Mouse (Mus musculus) ovary, postnatal 10 days (tissue): ENCODE results near the gene Kcnn1.

Experiments used
- DNase-seq: peaks from one replicate; pipeline ENCODE4 v3.0.0; 2022; ENCODE audit warnings: low spot score

The Kcnn1 gene

DNA sequence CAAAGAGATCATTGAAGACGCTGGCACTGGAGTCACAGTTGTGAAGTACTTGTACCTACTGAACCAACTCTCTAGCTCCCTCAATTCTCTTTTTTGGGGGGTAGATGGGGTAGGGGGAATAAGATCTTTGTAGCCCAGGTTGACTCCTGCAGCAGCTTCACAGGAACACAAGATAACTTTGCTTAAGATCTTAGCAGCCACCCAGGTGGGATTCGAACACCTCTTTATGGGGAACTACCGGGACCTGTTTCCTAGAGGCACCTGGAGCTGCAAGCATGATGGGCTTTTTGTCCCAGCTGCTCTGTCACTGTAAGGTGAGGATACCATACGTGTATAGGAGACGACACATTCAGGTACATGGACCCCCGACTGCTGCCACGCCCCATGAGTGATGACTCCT, 3.5 kb upstream of the Kcnn1 start:
- no peak for DNase-seq

DNA sequence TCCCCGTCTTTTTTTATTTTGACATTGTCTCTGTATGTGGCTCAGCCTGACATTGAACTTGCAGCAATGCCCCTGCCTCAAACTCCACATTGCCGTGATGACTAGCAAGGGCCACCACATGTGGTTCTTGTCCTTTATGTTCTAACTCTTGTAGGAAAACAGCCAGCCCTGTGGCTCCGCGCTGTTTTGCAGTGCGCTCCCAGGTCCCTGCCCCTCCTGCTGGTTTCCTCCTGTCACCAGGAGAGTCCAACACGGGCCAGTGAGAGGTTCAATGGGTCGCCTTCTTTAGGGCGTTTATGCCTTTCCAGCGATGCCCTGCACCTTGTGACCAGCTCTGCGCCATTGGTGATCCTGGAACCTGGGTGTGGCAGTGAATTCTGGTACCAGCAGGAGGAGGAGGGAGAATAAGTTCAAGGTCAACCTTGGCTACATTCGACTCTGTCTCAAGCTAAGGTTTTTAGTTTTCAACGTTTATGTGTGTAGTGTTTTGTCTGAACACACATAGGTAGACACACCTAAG, 3.0 kb upstream of the Kcnn1 start:
- no peak for DNase-seq

DNA sequence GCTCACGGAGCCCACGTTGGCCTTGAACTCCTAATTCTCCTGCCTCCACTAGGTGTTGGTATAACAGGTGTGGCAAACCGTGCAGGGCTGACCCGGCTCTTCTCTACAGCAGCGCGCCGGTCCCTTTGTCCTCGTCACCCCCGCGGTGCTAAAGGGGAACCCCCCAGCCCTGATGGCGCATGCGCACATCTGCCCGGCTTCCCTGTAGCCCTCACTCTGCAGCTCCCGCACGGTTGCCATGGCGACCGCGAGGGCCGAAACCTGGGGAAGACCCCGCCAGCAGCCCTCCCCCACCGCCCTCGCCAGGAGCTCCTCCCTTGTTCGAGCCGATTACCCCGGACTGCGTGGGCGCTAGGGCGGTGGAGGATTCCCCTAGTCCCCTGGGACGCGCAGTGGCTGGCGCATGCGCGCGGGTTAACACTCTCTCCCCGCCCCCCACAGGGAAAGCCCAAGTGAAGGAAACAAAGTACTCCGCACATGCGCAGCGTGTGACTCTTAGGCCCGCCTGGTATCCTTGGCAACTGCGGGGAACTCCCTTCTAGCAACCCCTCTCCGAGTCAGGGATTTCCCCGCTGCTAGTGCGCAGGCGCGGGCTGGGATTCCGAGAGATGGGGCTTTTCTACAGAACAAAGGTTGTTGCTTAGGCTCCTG, 2.4 kb upstream of the Kcnn1 start:
- DNase-seq: peak; percentile 96

DNA sequence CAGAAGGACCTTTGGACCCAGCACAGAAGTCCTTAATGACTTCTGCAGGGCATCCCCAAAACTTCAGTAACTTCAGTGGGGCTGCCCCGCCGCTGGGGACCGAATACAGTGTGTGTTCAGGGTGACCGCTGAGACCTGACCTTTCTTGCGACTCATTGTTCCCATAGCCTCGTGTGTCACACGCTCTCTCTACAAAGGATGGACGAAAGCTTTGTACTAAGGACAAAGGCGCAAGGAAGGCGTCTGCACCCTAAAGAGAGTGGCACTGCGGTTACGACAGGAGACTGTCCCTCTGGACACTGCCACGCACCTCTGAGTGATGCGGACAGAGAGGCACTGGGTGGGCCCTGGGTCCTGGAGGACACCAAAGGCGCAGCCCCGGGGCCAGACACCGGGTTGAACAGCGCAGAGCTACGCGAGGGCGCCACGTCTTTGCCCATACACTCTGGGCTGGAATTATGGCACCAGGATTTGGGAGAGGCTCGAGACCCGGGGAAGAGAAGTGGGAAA, 1.7 kb upstream of the Kcnn1 start:
- no peak for DNase-seq

DNA sequence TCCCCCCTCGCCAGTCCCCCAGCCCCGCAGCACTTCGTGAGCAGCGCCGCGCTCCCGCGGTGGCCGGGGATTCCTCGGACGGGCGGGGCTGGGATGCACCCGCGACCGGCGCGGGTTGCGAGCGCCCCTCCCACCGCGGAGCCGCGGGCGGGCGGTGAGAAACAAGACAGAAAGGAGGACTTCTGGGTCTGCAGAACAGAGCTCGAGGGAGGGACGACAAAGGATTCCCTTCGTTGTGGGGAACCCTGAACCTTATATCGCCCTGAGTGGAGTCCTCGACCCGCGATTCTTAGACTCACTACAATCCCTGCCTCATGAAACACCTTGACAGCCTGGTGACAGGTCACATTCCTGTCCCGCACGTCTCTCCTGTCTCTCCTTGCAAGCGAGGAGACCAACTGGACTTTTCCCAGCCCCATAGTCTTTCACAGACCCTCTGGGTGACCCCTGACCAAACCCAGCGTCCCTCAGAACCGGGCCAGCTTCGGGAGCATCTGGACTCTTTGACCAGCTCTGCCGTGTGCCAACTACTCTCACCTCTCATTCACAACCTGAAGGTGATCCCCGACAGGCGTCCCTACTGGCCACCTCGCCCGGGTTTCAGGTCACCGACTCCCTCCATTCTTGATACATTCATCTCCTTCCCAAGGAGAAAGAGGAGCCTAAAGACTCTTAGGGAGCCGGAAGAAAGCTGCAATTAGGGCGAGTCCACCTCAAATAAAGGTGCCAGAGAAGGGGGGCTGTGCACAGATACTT, 1.1 kb upstream of the Kcnn1 start:
- no peak for DNase-seq

DNA sequence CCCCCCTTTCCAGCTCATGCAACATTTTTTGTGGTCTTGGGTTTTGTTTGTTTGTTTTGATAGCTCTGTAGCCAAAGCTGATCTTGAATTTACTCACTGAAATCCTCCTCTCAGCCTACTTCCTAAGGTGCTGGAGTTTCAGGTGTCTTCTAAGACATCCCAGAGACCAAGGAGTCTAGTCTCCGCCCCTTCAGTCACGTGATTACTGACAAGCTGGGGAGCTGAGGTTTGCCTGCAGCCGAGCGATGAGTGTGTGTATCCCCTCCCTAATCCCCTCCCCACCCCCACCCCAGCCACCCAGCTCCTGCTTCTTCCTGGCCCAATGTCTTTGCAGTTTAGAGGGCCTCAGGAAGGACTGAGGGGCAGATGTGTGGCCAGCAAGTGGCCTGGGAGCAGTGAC, 5.5 kb downstream of the Kcnn1 start:
- DNase-seq: no peak

DNA sequence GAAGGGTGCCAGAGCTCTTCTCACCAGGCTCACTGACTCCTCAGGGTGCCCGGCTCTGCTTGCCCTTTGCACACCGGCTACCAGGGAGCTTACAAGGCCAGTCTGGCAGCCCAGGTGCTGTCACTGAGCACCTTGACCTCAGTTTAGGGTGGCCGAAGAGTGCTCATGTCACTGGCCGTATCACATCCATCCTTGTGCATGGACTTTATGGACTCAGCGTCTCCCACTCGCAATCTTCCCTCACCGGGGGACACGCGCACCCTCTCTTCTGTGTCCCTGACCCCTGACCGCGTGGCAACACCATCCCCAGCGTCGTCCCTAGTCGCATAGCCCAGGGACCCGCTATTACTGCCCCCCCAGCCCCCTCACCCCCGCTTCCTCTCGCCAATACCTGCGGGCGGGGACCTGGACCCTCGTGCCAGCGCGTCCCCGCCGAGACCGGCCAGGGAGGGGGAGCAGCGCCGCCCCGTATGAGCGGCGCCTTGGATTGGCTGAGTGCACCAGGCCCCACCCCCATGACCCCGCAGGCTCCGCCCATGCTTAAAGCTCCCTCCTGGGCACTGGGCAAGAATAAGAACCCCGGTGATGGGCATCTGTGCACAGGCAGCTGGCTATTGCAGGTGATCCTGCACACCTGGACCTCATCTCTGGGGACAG, 6.4 kb downstream of the Kcnn1 start:
- DNase-seq: no peak

DNA sequence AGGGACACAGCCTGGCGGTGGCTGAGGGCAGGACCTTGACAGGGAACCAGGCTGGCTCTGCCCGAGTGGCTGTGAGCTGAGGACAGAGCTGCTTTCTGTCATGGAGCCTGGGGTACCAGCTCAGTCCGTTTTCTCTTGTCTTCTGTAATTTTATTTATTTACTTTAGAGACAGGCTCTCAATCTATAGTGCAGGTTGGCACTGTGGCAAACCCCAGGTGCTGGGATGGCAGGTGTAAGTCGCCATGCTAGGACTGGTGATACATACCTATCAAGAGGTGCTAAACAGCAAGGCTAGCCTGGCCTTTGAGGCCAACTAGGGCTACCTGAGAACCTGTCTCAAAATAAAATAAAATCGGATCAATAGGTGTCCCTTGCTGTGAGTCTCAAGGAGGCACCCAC, 7.0 kb downstream of the Kcnn1 start:
- DNase-seq: no peak

DNA sequence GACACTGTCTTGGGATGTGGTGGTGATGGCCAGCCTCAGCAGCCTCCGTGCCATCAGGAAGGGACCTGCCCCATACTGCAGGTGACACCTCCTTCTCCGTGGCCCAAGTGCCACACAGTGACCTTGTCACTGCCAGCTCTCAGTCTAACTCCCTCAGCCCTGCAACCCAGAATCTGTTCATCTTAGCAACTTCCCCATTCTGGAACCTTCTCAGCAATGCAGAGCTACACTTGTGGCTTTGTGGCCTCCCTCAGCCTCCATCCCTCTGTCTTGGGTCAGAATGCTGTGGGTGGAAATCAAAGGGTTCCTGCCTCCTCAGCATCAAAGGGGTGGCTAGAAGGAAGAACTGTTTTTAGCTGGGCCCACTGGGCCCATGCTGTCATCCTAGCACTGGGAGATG, 9.2 kb downstream of the Kcnn1 start:
- DNase-seq: no peak

DNA sequence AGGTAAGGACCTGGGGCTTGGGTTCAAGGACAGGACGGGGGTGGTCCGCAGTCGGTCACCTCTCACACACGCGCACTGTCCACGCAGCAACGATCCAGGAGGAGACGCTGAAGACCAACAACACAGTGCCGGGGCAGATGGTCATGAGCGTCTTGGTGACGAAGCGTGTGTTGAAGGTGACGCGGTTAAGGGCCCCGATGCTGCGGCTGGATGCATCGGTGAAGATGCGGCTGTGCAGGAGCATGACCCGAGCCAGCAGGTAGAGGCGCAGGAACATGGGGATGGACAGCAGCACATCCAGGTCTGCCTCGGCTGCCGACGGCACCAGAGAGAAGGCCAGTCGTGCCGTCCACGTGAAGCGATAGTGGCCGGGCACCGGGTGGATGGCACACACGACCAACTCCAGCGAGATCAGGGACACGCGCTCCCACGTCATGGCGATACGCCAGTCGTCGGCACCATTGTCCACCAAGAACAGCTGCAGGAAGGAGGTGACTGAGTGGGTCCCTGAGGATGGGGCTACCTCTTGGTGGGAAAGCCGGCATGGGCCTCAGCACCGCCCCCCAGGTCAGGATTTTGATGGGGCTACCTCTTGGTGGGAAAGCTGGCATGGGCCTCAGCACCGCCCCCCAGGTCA, 10.3 kb downstream of the Kcnn1 start:
- DNase-seq: no peak

DNA sequence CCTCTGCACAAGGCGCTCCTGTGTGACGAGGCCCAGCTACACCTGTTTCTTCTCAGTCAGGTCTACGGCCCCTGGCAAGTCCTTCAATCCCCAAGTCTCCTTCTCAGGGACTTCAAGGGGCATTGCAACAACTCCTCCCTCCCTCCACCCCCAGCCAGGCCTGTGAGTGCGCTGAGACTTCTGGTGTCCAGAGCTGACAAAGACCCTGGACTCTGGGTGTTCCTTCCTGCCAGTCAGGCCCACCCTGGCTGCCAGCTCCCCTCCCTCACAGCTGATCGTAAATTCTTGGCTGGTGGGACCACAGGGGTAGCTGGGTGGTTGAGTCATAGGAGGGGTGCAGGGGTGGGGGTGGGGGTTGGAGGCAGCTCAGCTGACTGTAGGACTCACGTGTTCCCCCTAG, 11.2 kb downstream of the Kcnn1 start:
- DNase-seq: no peak

DNA sequence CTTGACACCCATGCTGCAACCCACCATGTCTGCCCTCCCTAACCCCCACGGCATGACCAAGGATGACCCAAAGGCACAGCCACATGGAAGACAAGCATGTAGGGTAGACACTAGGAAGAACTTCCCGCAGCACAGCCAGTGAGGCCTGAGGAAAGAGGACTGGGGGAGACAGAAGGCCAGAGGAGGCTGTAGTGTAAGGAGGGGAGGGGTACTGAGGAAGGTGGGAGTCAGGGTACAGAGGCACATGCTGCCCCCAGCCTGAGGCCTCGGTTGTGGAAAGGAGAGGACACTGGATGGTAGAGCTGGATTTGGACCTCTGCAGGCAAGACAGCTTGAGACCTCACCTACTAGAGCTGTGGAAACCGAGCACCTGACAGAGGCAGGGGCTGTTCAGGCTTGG, 12.1 kb downstream of the Kcnn1 start:
- no peak for DNase-seq

DNA sequence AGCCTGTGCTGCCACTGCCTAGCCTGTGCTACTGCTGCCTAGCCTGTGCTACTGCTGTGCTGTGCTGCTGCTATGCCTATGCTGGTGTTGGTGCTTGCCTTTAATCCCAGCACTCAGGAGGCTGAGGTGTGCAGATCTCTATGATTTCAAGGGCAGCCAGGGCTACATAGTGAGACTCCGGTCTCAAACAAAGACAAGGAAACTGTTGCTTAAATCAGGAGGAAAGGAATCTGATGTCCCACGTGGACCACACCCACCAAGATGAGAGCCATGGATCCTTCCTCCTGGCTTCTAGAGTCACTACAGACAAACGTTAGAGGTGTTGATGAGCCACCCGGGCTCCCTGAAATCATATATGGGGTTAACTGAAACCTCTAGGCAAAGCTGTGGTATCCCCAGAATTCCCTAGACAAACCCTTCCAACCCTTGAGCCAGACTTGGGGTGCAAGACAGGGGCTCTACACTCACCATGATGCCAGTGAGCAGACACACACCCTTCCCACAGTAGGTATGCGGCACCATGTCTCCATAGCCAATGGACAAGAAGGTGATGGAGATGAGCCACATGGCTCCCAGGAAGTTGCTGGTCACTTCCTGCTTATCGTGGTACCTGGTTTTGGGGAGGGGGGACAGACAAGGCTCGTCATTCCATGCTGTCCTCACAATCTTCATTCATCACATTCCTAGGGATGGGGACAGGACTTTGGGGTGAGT, 12.8 kb downstream of the Kcnn1 start:
- DNase-seq: no peak

DNA sequence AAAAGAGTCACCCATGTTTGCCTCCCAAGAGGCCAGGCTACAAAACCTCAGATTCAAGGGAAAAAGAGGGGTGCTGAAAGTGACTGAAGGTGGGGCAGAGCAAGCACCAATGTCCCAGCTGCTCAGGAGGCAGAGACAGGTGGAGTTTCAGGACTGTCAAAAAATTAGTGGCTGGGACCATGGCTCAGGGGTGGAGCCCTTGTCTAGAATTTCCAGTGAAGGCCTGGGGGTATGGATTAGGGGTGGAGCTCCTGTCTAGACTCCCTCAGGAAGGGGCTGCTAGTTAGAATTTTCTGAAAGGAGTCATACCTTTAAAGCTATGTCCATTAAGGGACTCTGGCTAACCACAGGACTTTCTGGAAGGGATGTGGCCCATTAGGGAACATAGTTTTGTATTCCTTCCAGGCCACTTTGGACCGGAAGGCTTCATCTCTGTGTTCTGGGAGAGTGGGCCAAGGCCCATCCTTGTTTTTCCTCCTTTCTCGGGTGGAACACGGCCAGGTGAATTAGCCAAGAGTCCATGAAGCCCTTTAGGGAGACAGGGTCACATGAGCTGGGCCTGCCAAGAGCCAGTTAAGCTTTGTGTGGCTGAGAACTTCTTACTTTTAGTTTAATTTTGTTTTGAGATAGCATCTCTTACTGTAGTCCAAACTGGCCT, 13.6 kb downstream of the Kcnn1 start:
- no peak for DNase-seq

DNA sequence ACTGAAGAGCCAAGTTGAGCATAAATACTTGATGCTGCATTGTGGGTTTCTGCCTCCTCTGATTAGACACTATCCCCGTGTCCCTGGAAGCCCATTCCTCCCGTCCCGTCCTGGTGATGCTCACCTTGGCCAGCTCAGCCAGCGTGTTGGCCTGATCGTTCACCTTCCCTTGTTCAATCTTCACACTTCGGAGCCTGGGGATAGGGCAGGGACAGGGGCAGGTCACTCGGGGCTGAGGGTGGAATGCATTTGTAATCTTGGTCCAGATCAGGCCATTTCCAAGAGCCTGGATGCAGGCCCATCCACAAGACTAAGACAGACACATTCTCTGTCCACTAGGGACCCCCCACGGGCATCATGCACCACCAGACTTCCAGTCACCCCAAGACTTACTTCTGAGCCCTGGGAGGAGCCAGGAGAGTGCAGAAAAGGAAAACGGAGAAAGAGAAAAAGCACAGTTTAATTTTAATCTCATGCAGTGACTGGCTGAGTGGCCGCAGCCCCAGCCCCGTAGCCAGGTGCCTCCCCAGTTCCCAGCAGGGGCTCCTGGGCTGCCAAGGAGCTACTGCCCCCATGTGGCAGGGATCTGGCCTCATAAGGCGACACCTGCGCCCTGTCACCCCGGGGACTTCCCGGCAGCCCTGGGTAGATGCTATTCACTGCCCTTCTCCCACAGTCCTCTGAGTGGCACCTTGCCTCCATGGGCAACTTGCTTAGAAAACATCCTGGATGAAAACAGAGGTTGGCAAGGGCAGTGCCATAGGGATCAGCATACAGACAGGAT, 16.5 kb downstream of the Kcnn1 start:
- DNase-seq: no peak

DNA sequence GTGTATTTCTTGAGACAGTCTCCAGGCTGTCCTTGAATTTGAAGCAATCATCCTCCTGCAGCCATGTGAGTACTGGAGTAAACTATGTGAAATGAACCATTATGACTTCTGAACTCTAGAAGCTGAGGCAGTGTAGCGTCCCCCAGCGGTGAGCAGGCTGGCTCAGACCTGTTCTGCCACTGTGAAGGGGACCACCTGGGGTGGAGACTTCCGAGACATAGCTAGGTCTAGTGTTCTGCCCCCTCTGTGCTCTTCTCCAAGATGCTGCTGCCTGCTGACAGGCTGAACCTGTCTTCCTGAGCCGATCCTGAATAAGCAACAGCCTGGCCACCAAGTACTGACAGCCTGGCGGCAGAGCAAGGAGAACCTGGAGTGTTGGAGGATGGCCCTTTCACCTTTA, 17.9 kb downstream of the Kcnn1 start:
- DNase-seq: no peak

DNA sequence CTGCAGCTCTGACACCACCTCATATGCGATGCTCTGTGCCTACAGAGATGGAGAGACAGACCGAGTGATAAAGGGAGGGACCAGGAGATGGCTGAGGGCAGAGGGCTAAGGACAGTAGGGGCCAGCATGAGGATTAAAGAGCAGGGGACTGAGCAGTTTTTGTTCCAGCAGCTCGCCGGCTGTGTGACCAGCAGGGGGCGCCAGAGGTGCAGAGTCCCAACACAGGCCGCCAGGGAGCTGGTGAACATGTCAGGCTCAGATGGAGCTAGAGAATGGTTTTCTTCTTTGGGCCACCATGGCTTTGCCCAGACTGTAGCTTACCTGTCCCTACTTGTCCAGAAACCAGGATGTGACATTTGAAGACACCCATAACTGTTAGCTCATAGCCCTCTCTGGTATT, 18.5 kb downstream of the Kcnn1 start:
- DNase-seq: peak; percentile 86

DNA sequence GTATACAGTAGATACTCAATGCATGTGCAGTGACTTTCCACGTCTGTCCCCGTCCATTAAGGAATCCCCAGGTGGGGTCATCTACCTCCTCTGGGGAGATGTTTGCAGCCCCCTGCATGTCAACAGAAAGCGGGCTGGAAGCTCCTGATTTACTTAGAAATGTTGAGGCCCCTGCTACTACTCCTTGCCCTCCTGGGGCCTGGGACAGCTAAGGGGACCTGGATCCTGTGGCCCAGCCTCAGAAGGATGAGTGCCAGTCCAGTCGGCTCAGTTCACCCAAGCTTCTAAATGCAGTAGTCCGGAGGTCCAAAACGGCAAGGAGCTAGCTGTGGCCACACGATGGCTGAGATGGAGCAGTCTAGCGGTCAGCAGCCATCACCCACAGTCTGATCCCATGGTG, 19.1 kb downstream of the Kcnn1 start:
- DNase-seq: no peak

DNA sequence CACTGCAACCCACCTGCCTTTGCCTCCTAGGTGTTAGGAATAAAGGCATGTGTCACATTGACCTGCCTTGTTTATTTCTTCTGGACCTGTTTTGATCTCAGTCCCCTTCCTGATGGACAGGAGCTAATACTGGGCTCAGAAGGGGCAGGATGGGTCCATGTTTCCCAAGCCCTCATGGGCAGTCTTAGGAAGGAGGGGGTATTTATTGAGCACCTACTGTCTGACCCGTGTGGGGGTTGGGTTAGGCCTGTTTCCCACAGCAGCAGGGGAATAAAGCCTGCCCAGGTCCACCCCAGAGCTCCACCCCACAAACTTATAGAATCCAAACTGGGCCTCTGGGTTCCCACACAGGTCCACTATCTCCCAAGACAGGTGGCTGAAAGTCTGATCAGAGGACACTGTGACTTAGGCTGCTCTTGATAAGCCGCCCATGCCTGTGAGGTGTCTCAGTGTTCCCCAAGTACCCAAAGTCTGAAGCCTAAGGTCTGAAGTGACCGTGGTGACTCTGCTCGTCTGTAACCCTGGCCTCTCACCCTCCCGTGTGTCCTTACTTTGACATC, 19.8 kb downstream of the Kcnn1 start:
- DNase-seq: no peak

DNA sequence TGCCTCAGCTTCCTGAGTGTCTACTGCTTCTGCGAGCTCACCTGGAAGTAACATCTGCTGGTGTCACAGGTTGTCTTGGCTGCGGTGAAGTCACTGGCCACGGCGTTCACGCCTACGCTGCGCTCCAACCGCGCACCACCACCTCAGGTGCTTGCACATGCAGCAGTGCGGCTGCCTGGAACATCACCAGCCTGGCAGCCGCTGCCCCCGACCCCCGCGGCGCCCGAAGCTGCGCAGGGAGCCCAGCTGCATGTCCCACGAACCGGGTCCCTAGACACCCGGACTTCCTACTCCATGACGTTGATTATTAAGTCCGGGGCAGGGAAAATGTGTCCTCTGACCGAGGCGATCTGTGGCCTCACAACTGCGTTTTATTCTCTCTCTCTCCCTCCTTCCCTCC, 20.6 kb downstream of the Kcnn1 start:
- no peak for DNase-seq
